Mouse (Mus musculus): ENCODE measurements at regions not wholly inside any gene's neighbourhood (a gene's known extent, or its start where the extent isn't known, plus 50 kb on each side); places are given as distances from the start of the nearest gene placed in this dataset.

DNA sequence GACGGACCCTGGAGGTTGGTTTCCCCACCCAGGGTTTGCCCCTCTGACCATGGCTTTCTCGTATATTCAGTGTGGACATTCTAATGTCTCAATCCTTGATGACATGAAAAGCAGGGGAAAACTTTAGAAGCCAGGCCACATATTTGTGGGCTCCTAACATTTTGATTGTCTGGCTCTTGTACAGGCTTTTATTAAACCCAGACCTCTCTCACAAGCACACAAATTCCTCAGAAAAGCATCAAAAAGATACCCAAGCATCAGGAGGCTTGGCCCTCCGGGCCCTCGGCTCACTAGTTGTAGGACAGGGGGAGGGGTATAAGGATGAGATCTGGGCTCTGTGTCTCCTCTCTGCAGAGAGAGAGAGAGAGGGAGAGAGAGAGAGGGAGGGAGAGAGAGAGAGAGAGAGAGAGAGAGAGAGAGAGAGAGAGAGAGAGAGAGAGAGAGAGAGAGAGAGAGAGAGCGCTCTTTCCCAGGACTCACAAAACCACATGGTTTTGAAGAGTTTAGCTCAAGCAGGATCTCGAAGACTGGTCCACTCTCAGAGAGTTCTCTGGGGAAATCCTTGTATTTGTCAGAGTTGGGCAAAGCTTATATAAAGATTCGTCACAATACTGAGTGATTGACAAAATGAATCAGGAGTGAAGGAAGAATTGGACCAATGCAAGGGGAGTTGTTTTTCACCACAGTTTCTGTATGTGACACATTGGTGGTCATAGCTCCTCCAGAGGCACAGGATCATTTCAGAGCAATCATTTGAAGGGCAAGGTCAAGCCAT lies 167.2 kb upstream of the Cxcl12 start:
- no peak for DNase-seq (ENCODE audit: low spot score)

DNA sequence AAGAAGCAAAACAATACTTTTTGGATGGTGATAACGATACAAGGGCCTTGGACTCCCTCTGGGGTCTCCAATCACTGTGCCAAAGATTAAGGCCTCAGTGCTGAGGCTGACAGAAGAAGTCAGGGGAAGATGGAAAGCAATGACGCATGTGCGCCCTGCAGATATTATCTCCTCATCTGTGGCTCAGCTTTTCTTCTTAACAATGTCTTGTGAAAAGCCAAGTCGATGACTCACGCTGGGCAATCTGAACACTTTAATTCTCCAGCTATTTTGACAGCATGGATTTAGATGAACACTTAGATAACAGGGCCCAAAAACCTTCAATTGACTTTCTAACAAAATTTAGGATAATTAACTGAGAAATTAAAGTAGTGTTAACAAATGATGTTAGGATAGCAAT lies 155.7 kb upstream of the Cxcl12 start:
- no peak for DNase-seq (ENCODE audit: low spot score)

DNA sequence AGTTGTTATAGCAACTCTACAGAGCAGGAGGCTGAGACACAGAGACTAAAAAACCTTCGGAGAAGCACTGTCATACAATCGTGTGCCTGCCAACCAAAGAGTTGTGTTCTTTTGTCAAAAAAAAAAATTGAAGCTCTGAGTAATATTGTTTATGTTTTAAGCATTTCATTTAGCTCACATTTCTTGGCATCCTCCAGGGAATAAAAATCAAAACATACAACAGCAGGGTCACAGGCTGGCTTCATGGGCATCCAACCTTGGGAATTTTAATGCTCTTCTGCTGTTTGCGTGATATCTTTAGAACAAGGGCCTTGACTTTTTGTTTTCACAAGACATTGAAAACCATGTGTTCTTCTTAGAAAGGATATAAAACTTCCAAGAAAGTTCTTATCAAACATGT lies 152.9 kb upstream of the Cxcl12 start:
- no peak for DNase-seq (ENCODE audit: low spot score)

DNA sequence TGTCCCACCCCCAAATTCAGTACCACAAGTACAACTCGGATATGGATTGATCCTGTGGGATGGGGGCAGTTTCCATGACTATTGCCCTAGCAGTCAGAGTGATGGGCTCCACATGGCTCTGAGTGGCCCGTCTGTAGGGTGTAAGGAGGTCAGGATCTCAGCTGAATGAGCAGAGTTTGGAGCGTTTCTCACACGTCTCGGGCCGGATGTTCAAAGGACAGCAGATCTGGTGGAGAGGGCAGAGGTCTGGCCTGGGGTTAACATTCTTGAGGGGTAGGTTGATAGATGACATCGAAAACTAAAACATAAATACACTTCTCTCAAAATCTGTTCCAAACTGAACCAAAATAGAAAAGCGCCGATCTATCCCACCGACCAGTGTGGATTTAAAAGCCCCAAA lies 146.5 kb upstream of the Cxcl12 start:
- DNase-seq (ENCODE audit: low spot score), result peak; percentile 63

DNA sequence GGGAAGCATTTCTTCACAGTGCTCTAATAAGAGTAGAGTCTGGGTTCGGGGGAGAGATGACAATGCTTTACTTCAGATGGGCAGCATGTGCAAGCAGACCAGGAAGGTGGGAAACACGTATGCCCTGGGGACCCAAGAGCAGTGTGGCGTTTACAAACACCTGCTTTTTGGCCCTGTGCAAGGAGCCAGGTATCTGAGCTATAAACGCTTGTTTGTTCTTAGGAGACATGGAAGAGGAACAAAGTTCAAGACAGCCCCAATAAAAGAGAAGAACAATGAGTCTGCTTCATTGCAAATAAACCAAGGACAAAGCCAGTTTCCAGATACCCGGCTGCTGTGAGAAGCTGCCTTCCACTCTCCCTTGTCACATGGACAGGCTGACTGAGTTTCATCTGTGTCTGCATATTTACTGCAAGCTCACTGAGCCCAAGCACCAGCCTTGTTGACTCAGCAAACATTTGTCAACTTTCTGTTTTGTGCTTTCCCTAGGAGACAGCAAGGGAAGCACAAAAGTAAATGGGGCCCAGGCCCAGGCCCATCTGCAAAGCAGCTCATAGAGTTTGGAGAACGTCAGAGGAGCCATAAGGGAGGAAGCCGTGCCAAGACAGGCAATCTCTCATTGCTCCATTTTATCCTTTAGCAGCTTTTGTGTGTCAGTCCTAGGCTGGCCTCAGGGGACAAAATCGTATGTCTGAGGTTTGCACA lies 136.1 kb upstream of the Cxcl12 start:
- no peak for DNase-seq (ENCODE audit: low spot score)

DNA sequence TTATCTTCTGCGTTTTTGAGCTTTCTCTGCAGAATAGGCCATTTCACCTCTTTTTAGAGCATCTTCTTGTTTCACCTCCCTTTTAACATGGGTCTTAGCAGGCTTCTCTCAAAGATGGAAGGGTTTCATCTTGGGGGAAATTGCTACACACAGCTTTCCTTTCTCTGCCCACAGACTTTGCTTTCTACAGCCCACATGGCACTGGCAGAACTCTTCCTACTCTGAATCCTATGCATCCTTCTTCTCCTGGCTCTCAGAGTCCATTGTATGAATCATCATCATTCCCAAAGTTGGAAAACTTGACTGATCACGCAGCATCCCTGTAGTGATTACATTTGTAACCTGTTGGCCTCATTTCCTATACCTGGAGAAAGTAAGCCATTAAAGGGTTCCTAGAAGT lies 124.6 kb upstream of the Cxcl12 start:
- DNase-seq (ENCODE audit: low spot score), result no peak

DNA sequence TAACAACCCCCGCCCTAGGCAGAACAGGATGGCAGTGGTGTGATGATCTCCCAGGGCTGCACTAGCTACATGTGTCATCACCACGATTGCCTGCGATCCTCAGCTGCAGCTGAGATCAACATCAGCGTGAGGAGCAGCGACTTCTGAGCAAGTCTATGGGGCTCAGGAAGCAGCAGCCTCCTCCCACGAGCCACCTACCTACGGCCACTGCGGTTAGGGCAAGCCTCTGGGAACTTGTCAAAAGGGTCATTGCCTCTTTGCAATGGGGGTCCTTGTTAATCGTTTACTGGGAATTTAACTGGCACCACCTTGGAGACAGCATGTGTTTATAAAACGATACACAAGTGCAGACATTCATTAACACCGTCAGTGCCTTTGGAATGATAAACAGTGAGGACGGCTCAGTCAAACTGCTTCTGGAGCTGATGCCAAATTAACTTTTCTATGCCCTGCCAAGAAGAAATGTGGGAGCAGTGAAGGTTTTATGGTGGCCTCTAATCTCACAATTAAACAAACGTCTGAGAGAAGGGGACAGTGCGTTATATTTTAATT lies 118.8 kb upstream of the Cxcl12 start:
- no peak for DNase-seq (ENCODE audit: low spot score)

DNA sequence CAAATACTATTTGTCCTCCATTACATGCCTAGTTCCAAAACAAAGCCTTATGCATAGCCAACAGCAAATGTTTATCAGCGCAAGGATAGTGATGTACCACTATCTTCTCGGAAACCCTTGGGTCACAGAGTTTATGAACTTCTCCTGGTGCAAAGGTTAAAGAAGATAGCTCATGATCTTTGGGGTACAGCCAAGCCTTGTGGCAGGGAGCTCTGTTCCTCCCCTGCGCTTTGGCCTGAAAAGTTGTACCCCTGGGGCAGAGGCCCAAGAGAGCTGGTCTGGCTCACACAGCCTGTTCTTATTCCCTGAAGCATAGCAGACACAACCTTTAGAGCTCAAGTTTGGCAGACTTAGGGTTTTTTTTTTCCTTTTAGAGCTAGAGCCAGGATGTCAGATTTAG lies 107.6 kb upstream of the Cxcl12 start:
- DNase-seq (ENCODE audit: low spot score), result no peak

DNA sequence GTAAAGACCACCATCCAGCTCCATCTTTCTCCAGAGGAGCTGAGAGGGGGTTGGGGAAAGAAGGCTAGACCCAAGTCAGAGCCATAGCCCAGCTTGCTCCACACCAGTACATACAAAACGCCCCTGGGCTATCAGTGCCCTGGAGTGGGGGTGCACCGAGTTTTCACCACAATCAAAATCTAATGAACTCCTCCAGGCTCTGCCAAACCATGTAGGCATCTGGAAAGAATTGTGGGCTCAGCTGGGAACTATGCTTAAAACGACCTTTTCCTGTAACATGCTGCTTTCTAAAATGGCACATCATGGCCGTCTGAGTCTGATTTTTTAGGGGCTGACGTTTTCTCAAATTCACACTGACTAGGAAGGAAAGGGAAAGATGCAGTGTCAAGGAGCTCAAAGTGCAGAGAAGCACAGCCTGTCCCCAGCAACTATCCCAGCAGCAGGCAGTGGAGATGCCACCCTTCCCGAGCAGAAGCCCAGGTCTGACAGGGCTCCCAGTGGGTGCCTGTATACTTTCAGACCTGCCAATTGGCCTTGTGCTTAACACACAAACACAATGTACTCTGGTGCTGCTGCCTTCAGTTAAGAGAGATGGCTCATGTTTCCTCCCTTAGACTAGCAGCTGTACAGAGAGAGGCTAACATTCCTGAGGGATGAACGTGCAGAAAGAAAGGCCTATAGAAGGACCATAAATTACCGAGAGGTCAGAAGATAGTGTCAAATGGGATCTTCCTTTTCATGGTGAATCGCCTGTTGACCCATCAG lies 100.6 kb upstream of the Cxcl12 start:
- peak; percentile 40 for DNase-seq (ENCODE audit: low spot score)

DNA sequence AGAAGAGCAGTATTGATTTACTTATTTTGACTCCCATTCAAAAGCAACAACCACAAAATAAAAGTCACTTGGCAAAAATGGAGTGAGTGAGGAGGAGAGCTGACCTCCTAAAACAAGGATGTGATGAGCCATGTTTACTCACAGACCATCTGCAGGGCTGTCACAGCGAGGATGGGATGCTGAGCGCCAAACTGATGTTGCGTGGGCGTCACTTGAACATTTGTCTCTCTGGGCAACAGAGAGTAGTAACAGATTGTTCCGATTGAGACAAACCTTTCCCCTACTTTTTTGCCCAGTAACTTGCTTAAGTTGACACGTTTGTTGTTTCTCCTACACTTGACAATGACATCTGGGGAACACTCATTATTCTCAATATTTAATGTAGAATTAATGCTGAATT lies 97.0 kb upstream of the Cxcl12 start:
- DNase-seq (ENCODE audit: low spot score), result no peak

DNA sequence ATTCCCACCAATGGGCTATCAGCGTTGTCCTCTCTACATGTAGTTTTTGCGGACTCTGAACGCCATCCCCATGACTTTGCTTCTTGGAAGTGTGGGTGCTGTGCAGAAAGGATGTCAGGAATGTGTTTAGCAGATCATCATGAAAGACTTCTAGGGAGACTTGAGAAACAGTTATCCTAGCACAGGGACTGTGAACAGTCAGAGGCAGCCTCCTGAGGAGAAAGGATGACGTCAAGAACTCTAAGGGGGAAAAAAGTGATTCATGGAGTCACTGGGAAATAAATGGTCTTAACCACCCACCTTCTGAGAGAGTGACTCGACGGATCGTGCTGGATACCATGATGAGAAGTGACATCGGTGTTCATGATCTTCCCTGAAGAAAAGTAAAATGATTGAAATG lies 96.5 kb upstream of the Cxcl12 start:
- no peak for DNase-seq (ENCODE audit: low spot score)

DNA sequence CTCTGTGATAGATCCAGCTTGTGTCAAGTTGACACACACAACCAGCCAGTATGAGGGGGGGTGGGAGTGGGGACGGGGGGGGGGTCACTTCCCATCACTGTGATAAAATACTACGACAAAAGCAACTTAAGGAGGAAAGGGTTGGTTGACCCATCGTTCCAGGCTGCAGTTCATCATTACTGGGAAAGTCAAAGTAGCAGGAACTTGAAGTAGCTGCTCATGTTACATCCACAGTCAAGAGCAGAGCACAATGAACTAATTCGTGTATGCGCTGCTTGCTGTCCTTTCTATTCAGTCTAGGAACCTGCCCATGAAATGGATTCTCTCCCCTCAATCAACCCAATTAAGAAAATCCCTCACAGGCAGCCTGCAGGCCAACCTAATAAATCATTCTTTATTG lies 88.8 kb upstream of the Cxcl12 start:
- no peak for DNase-seq (ENCODE audit: low spot score)

DNA sequence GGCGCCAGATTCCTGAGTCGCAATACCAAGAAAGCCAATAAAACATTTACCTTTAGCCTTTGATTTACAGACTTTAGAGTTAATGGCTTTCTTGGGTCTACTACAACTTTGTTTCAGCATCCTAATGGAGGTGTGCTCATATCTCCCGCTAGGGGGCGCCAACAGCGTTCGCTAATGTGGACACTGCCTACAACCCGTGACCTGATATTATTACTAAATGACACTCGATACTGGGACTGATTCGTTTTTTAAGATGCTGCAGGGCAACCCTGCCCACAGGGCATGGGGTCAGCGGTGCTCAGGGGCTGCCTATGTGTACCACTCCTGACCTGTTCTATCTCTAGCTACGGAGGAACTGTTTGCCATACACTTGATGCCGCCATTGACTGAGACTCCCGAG lies 87.4 kb upstream of the Cxcl12 start:
- DNase-seq (ENCODE audit: low spot score), result peak; percentile 61

DNA sequence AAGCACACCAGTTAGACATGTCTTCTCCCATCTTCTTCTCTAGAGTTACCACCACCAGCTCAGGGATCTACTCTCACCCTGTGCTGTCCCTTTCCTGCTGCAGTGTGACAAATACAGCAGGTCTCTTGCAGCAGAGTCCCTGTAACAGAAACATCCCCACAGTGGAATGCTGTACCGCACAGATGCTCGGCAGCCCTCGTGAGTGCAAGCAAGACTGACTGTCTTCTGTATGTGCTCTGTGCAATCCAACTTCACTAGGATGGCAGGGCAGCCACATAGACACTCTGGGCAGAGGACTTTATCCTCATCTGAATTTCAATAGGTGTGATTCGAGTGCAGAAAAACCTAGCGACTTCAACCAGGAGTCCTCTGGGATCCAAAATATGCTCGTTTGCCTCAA lies 84.1 kb upstream of the Cxcl12 start:
- DNase-seq (ENCODE audit: low spot score), result no peak

DNA sequence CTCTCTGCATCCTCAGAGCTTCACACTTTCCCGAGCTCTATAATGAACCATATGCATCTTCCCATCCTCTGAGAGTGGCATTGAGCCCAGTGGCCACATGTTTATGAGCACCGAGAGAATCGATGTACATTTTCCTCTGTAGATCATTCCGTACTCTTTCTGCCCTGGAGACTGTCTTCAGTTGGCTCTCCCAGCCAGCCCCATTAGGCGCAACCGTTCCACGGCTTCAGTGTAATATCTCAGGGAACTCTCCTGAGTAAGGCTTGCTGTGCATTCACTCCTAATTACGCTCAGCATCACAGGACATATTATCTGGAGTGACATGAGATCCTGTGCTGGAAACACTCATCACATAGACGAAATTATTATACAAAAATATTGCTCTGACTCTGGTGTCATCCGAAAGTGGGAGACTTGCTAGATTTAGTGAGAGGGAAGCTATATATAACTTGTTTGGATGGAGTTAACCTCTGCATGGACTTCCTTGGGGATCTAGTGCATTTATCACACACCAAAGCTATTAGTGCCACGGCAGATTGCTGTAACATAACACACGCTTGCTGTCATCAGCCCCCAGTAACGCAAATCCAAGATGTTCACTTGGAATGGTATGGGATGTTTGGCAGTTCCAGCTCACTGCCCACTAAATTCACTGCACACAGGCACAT lies 83.4 kb upstream of the Cxcl12 start:
- DNase-seq (ENCODE audit: low spot score), result no peak

DNA sequence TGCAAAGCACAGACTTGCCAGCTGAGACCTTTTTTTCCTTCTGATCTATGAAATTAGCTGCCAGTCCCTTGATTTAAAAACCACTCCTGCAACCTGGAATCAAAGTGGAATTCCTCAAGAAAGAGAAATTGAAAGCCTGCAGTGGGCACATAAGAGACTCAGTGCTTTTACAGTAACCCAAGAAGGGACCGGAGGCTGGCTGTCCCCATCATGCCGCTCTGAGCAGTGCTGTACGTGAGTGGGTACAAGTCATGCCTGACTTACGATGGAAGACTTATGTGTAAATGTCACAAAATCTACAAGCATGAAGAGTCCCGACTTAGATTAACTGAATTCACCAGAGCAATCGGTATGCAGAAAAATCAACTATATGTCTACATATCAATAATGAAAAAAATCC lies 73.6 kb upstream of the Cxcl12 start:
- DNase-seq (ENCODE audit: low spot score), result no peak

DNA sequence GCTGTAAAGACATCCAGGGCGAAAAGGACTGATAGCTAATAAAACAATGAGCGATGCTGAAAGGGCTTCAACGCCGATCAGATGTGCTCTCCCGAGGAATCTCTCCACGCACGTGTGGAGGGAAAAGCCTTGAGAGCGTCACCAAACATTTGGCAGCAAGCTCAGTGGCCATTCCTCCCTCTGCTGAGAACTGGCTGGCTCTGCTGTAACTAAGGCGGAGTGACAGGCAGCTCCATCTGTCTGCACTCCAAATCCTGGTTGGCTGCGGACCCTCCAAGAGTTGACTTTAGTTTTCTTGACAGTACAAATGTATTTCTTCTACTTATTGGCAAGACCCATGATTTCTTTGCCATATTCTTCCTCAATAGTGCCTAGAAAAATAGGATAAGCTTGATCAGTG lies 68.5 kb upstream of the Cxcl12 start:
- DNase-seq (ENCODE audit: low spot score), result no peak

DNA sequence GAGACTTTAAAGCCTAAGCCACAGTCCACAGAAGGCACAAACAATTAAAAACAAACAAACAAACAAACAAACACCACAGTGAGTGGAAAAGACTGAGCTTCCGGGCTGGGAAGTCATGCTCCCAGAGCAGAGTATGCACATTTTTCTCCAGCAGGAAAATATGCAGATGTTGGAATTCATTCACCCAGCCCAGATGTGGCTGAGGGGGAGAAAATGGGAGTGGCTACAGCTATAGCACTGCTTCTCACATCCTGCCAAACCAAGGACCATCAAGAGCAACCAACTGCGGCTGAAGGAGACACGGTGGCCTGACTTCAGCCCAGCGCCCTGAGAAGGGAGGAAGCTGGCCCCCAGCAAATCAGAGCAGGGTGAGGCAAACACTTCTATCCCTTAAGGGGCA lies 65.6 kb upstream of the Cxcl12 start:
- no peak for DNase-seq (ENCODE audit: low spot score)

DNA sequence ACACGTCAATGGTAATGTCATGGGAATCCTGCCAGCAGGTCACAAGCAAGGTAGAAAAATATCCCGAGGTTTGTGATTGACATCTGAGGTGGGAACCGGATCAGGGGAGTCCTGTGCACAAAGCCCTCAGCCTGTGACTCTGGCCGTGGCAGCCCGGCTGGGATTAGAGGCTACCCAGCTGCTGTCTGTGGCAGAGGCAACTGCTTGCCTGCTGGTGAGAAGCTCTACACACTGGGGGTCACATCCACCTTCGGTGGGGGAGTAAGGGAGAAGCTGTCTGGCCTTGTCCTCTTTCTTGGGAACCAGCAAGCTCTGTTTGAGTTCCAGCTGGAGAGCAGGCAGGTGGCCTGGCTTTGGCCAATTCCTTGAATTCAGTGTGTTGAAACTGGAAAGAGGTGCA lies 64.3 kb upstream of the Cxcl12 start:
- no peak for DNase-seq (ENCODE audit: low spot score)

DNA sequence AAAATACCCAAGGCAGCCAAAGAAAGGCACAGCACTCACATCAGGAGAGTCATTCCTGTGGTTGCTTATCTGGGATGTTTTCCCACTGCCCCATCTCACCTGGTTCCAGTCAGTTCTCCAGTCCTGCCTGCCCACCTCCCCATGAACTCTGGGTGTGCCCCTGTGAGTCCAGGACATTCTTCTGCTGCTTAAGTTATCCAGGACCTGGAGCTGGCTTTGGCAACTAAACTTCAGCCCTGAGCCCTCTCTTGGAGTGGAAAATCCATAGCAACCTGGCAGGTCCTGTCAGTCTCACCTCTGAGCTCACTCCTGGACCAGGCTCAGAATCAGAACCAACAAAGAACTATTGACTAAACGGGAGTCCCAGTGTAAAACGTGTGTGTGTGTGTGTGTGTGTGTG lies 63.9 kb upstream of the Cxcl12 start:
- DNase-seq (ENCODE audit: low spot score), result no peak

DNA sequence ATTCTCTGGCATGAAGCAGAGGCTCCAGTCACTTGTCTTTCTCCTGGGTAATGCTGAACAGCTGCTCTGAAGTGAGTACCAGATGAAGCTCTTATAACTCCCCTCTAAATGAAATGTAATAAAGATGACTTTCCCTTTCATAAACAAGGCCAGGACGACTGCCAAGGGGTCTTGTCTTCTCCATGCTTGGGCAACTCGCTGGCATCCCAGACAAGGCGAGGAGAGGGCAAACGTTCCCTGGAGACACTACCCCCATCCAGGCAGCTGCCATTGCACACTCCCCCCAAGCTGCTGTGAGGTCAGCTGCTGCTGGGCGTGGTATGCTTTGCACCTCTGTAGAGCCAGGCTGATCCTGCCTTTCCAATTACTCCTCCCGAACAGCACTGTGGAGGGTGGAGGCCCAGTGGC lies 63.1 kb upstream of the Cxcl12 start:
- no peak for DNase-seq (ENCODE audit: low spot score)

DNA sequence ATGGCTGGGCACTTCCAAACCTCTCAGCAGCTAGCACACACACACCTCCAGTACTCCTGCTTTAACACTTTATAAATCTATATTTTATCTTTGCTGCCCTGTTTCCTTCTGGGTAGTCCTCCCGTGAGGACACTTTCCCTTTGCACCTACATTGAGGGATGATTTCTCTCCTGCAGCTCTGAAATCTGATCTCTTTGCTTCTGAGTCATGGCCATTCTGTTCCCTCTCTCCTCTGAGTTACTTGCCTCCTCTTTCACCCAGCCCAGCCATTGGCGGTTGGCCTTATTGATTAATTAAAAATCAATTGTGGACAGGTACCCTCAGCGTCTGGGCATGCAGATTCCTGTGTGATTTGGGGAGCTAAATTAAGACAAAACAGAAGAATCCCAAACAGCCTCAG lies 58.0 kb upstream of the Cxcl12 start:
- DNase-seq (ENCODE audit: low spot score), result no peak

Measured in embryo, embryonic 10.5 days (tissue).